Mouse (Mus musculus): Measurements from ENCODE around the gene Sorbs1. TPM values are rescaled to one million over a fixed set of nuclear protein-coding genes. Genes with fewer than 3 reads are reported as not detected.
"Not testable (repeated sequence)": the region's sequence is repeated elsewhere in the genome, so short reads cannot be mapped to it uniquely, and the experiment has no call there.

The Sorbs1 gene
- polyA plus RNA-seq (2015; fragmentation: Nextera tagmentation; extraction: Ambion mirVana): 107 and 111 TPM in 2 replicates

DNA sequence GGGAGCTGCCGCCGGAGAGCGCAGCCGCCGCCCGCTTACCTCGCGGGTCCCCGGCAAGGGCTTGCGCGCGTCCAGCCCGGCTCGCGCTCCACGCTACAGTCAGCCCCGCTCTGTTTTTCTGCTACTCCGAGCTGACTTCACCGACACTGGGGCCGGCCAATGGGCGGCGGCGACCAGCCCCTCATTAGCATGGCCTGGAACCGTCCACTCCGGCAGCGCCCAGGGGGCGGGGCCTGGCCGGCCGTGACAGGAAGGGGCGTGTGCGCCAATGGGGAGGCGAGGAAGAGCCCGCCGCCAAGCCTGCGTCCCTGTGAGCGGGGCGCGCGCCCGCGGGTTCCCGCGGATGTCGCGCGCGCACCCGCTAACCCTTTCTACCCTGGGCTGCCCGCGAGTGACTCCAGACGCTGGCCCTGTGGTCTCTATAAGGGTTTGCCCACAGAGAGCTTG lies at the start of gene Sorbs1:
TSS of gene Sorbs1 (minus strand) at position 148 of the 447 bp plus-strand sequence.
- WGBS: under 1% methylated on average over 45 of the region's 51 CpGs
- Histone ChIP-seq H3K4me3 (ENCODE audit: low read depth, low read length) (peak within 1 kb of the TSS; percentile 88), H3K27ac (replicated peaks) (peak within 1 kb of the TSS; percentile 93), H3K9me3 (ENCODE audit: control insufficient read depth, low read length) (no peaks in the 10 kb centered on the region), H3K4me1 (replicated peaks; ENCODE audit: control insufficient read depth, insufficient read depth) (no peaks in the 10 kb centered on the region), H3K36me3 (ENCODE audit: control insufficient read depth, insufficient read depth, low read length) (no peaks in the 10 kb centered on the region), H3K4me2 (replicated peaks; ENCODE audit: low read depth) (peak within 1 kb of the TSS; percentile 77), H3K27me3 (ENCODE audit: control insufficient read depth, insufficient read depth, low read length) (no peaks in the 10 kb centered on the region), H3K9ac (ENCODE audit: low read length) (peak within 1 kb of the TSS; percentile 90)
- DNase-seq (ENCODE audit: low spot score) (peak; percentile 98), ATAC-seq (ENCODE audit: low FRiP score, low TSS enrichment) (peak; percentile 99)
- no peak for TF ChIP-seq CTCF (IDR thresholded peaks at IDR 0.05; ENCODE audit: low read depth)
- no peak for TF ChIP-seq EP300 (optimal IDR thresholded peaks at IDR 0.05)

DNA sequence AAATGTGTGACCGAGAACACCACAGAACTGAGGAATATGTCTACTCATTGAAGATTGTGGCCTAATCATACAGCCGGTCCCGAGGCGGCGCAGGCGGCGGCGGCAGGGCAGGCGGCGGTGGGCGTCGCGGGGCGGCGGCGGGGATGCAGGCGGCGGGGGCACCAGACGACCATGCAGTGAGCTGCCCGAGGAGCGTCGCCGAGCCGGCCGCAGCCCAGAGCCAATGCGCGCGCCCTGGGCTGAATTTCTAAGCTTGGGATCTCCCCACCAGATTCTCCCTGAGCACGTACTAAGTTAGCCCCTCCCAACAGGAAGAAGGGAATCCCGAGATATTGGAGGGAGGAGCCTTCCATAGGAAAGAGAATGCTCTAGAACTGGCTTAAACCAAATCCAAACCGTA lies 47.9 kb upstream of the Sorbs1 start:
- not testable (repeated sequence) for DNase-seq (ENCODE audit: low spot score); ATAC-seq (ENCODE audit: low FRiP score, low TSS enrichment); H3K4me2 ChIP-seq (replicated peaks; ENCODE audit: low read depth); H3K4me3 ChIP-seq (ENCODE audit: low read depth, low read length); H3K4me1 ChIP-seq (replicated peaks; ENCODE audit: control insufficient read depth, insufficient read depth); H3K9ac ChIP-seq (ENCODE audit: low read length); H3K27me3 ChIP-seq (ENCODE audit: control insufficient read depth, insufficient read depth, low read length); H3K9me3 ChIP-seq (ENCODE audit: control insufficient read depth, low read length); H3K27ac ChIP-seq (replicated peaks)
- WGBS: 71% methylated on average over 12 of the region's 31 CpGs
- H3K36me3 ChIP-seq (ENCODE audit: control insufficient read depth, insufficient read depth, low read length): peaks cover 26% of the 10 kb centered on the region

DNA sequence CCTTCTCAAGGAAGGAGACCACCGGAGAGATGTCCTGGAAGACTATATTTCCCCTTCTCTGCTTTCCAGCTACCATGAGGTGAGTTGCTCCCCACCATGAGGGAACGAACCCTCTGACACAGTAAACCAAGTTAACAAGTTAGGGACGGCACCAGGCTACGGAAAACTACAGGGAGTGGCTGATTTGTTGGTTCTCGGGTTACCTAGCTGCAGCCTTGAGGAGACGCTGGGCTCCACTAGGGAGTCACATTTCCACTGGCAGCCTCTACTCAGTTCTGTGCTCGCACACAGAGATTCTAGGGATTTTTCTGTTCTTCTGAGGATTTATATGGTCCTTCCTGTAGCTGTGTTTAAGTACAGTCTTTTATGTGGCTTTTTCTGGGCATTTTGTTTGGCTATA lies 42.5 kb upstream of the Sorbs1 start:
- H3K9me3 ChIP-seq (ENCODE audit: control insufficient read depth, low read length): no peaks in the 10 kb centered on the region
- no peak overlapping the region for H3K4me3 ChIP-seq (ENCODE audit: low read depth, low read length)
- H3K9ac ChIP-seq (ENCODE audit: low read length): no peak overlapping the region
- H3K36me3 ChIP-seq (ENCODE audit: control insufficient read depth, insufficient read depth, low read length): peaks cover 25% of the 10 kb centered on the region
- 77% methylated on average over 7 of the region's 7 CpGs for WGBS
- H3K4me2 ChIP-seq (replicated peaks; ENCODE audit: low read depth): no peak overlapping the region
- no peaks in the 10 kb centered on the region for H3K4me1 ChIP-seq (replicated peaks; ENCODE audit: control insufficient read depth, insufficient read depth)
- no peak for ATAC-seq (ENCODE audit: low FRiP score, low TSS enrichment)
- DNase-seq (ENCODE audit: low spot score): no peak
- H3K27ac ChIP-seq (replicated peaks): no peak overlapping the region
- no peaks in the 10 kb centered on the region for H3K27me3 ChIP-seq (ENCODE audit: control insufficient read depth, insufficient read depth, low read length)
- TF ChIP-seq EP300 (optimal IDR thresholded peaks at IDR 0.05) (no peak), CTCF (IDR thresholded peaks at IDR 0.05; ENCODE audit: low read depth) (no peak)

DNA sequence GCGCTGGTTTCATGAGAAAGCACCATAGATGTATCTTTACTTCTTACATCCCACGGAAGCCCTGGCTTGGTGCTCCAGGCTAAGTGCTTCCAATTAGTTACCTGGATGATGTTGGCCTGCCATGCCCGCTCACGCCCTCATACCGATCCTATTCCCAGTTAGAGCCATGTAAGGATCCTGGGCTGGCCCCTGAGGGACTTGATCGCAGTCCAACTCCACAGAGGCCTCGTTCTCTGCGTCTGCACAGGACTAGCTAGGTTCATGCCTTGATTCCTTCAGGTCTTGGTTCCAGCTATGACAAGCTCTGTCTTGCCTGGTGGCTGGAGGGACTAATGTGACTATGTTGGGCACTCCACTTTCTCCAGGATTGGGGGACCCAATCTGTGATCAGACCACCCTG lies 41.6 kb upstream of the Sorbs1 start:
- Histone ChIP-seq H3K27me3 (ENCODE audit: control insufficient read depth, insufficient read depth, low read length) (no peaks in the 10 kb centered on the region), H3K27ac (replicated peaks) (0 out of 2 replicates have a peak overlapping the region, but pooled peaks have one; percentile 61), H3K9me3 (ENCODE audit: control insufficient read depth, low read length) (no peaks in the 10 kb centered on the region), H3K4me3 (ENCODE audit: low read depth, low read length) (no peak overlapping the region), H3K4me2 (replicated peaks; ENCODE audit: low read depth) (no peak overlapping the region), H3K36me3 (ENCODE audit: control insufficient read depth, insufficient read depth, low read length) (peaks cover 30% of the 10 kb centered on the region), H3K9ac (ENCODE audit: low read length) (no peak overlapping the region), H3K4me1 (replicated peaks; ENCODE audit: control insufficient read depth, insufficient read depth) (no peaks in the 10 kb centered on the region)
- DNase-seq (ENCODE audit: low spot score) (no peak), ATAC-seq (ENCODE audit: low FRiP score, low TSS enrichment) (no peak)
- 86% methylated on average over 8 of the region's 8 CpGs for WGBS
- TF ChIP-seq EP300 (optimal IDR thresholded peaks at IDR 0.05) (no peak), CTCF (IDR thresholded peaks at IDR 0.05; ENCODE audit: low read depth) (no peak)

- no peak for TF ChIP-seq EP300 (optimal IDR thresholded peaks at IDR 0.05)
- TF ChIP-seq CTCF (IDR thresholded peaks at IDR 0.05; ENCODE audit: low read depth): no peak
- Histone ChIP-seq H3K4me2 (replicated peaks; ENCODE audit: low read depth) (no peak overlapping the region), H3K9me3 (ENCODE audit: control insufficient read depth, low read length) (no peaks in the 10 kb centered on the region), H3K27ac (replicated peaks) (peak overlapping the region; percentile 61; the same call in 1 of the 2 replicates), H3K36me3 (ENCODE audit: control insufficient read depth, insufficient read depth, low read length) (peaks cover 30% of the 10 kb centered on the region), H3K9ac (ENCODE audit: low read length) (no peak overlapping the region), H3K4me3 (ENCODE audit: low read depth, low read length) (no peak overlapping the region), H3K27me3 (ENCODE audit: control insufficient read depth, insufficient read depth, low read length) (no peaks in the 10 kb centered on the region), H3K4me1 (replicated peaks; ENCODE audit: control insufficient read depth, insufficient read depth) (no peaks in the 10 kb centered on the region)
- ATAC-seq (ENCODE audit: low FRiP score, low TSS enrichment) (no peak), DNase-seq (ENCODE audit: low spot score) (no peak)
- WGBS: 60% methylated on average over 11 of the region's 11 CpGs
These were observed 40.8 kb upstream of the Sorbs1 start for GRCm38 (mm10) chr19:40554343-40554742.

- Histone ChIP-seq H3K4me2 (replicated peaks; ENCODE audit: low read depth) (no peak overlapping the region), H3K27me3 (ENCODE audit: control insufficient read depth, insufficient read depth, low read length) (no peaks in the 10 kb centered on the region), H3K4me3 (ENCODE audit: low read depth, low read length) (no peak overlapping the region), H3K36me3 (ENCODE audit: control insufficient read depth, insufficient read depth, low read length) (peaks cover 30% of the 10 kb centered on the region), H3K9ac (ENCODE audit: low read length) (no peak overlapping the region), H3K27ac (replicated peaks) (peak overlapping the region; percentile 61; the same call in 1 of the 2 replicates), H3K4me1 (replicated peaks; ENCODE audit: control insufficient read depth, insufficient read depth) (no peaks in the 10 kb centered on the region), H3K9me3 (ENCODE audit: control insufficient read depth, low read length) (no peaks in the 10 kb centered on the region)
- WGBS: 59% methylated on average over 6 of the region's 6 CpGs
- DNase-seq (ENCODE audit: low spot score): no peak
- no peak for TF ChIP-seq CTCF (IDR thresholded peaks at IDR 0.05; ENCODE audit: low read depth)
- TF ChIP-seq EP300 (optimal IDR thresholded peaks at IDR 0.05): no peak
- ATAC-seq (ENCODE audit: low FRiP score, low TSS enrichment): peak; percentile 28; the same call in 1 of the 2 replicates
These were observed 40.3 kb upstream of the Sorbs1 start for GRCm38 (mm10) chr19:40553849-40554248.

Measured in stomach, postnatal 0 days (tissue).